12 mouse cellular contexts compared by ENCODE assay signal in the genomic region with DNA sequence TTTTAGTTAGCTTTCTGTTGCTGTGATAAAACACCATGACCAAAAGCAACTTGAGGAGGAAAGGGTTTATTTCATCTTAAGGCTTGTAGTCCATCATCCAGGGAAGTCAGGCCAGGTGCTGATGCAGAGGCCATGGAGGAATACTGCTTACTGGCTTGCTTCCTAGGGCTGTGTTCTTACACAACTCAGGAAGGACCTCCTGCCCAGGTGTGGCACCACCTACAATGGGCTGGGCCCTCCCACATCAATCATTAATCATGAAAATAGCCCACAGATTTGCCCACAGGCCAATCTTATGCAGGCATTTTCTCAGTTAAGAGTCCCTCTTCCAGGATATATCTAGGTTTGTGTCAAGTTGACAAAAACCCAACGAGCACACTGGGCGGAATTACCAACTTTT.
"Had no signal": no experiment of that assay in that cellular context is flagged by ENCODE, and none has a peak within 500 bp of the region (broad histone marks: within the 10 kb centered on the region; RNA-seq: fewer than 3 reads in every experiment).

No protein-coding gene starts in this region.

- H3K36me3 ChIP-seq: limb, embryonic 10.5 days; midbrain, embryonic 13.5 days; neural tube, embryonic 15.5 days had no signal

- H3K4me3 ChIP-seq: left cerebral cortex, adult 2 months; limb, embryonic 10.5 days; midbrain, embryonic 13.5 days; neural tube, embryonic 15.5 days had no signal

- H3K4me2 ChIP-seq: midbrain, embryonic 13.5 days; neural tube, embryonic 15.5 days had no signal

- DNase-seq: lung, postnatal 36 days; right cerebral cortex, adult 18-20 months; thymus, adult 18-20 months; thymus, postnatal 14 days had no signal

- H3K27ac ChIP-seq: left cerebral cortex, adult 2 months; limb, embryonic 10.5 days; liver, embryonic 14.5 days; midbrain, embryonic 13.5 days; neural tube, embryonic 15.5 days had no signal

- H3K9me3 ChIP-seq: limb, embryonic 10.5 days; midbrain, embryonic 13.5 days; neural tube, embryonic 15.5 days had no signal

- H3K9ac ChIP-seq: liver, embryonic 14.5 days; midbrain, embryonic 13.5 days; neural tube, embryonic 15.5 days had no signal

- ATAC-seq: hindbrain, embryonic 16.5 days; inflammation-experienced regulatory T-cells, adult 6 months; lung, postnatal 0 days; midbrain, embryonic 13.5 days had no signal
